Mouse (Mus musculus) bone marrow macrophage, adult 2 months (primary cell): ENCODE results near the gene Fbxo3.

ENCODE experiments used
- CTCF ChIP-seq: IDR thresholded peaks from 2 replicates; pipeline ENCODE4 v1.5.1; 2012; ENCODE audit warnings: low read depth, mild to moderate bottlenecking, low read length, moderate library complexity
- POLR2A ChIP-seq: IDR thresholded peaks from 2 replicates; pipeline ENCODE4 v1.6.1; 2012; ENCODE audit warnings: mild to moderate bottlenecking, low read depth, low read length, borderline replicate concordance

DNA sequence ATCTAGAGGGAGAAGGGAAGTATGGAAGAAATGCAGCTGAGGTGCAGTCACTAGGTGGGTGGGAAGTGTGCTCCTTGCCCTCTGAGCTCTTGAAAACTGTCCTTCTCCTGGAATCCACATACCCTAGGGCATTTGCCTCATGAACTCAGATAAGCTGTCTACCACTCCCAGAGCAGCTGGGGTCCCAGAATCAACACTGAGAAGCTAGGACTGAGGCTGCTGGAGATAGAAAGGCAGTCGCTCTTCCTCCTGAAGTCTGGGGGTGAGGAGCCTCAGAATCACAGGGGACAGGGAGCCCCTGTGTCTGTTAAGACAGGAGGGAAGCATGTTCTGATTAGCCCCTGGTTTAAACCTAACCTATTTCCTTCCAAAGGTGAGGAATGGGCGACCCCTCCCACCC lies 82.0 kb downstream of the Fbxo3 start:
- TF ChIP-seq POLR2A (no peak), CTCF (no peak)
